Mouse (Mus musculus) testis, adult 2 months (tissue): ENCODE measurements around the gene Dct. TPM values are rescaled to one million over a fixed set of nuclear protein-coding genes. Genes with fewer than 3 reads are reported as not detected.

ENCODE experiments used
- H3K27ac ChIP-seq: fragments of 200-500 bp; 2 replicates; pipeline ENCODE4 v1.5.1; 2012; ENCODE audit warnings: low read depth, low read length; ENCODE audit not compliant: control insufficient read depth, insufficient read depth
- H3K27me3 ChIP-seq: fragments of 200-500 bp; 2 replicates; pipeline ENCODE4 v1.6.1; 2012; ENCODE audit warnings: mild to moderate bottlenecking, low read length, moderate library complexity; ENCODE audit not compliant: control insufficient read depth, insufficient read depth
- H3K36me3 ChIP-seq: fragments of 200-500 bp; 2 replicates; pipeline ENCODE4 v1.6.1; 2012; ENCODE audit warnings: mild to moderate bottlenecking, low read length; ENCODE audit not compliant: control insufficient read depth, insufficient read depth
- H3K4me1 ChIP-seq: fragments of 200-500 bp; 2 replicates; pipeline ENCODE4 v1.6.1; 2012; ENCODE audit warnings: low read length; ENCODE audit not compliant: control insufficient read depth, insufficient read depth
- H3K4me3 ChIP-seq: fragments of 200-500 bp; 2 replicates; pipeline ENCODE4 v1.5.1; 2012; ENCODE audit warnings: low read depth, mild to moderate bottlenecking, low read length, moderate library complexity, mixed read lengths; ENCODE audit not compliant: control insufficient read depth
- CTCF ChIP-seq: fragments of 200-500 bp; IDR thresholded peaks from 2 replicates; pipeline ENCODE4 v1.5.1; 2012; ENCODE audit warnings: low read depth, mild to moderate bottlenecking, inconsistent platforms, low read length, moderate library complexity; ENCODE audit not compliant: control insufficient read depth, insufficient read depth, insufficient replicate concordance
- POLR2A ChIP-seq: fragments of 200-500 bp; IDR thresholded peaks from 2 replicates; pipeline ENCODE4 v1.6.1; 2012; ENCODE audit warnings: low read depth, mild to moderate bottlenecking, inconsistent platforms, low read length, moderate library complexity; ENCODE audit not compliant: control insufficient read depth
- polyA plus RNA-seq: library from polyadenylated mRNA; depleted of rRNA; stranded (reverse); fragments of >200 nt; gene quantifications from 2 replicates; pipeline ENCODE4 v1.2.3, GENCODE M21; 2012; rRNA removed

Gene Dct
- polyA plus RNA-seq, 1 experiment: 5.0 TPM

- Histone ChIP-seq H3K27ac (no peak overlapping the region), H3K27me3 (no peaks in the 10 kb centered on the region), H3K36me3 (no peaks in the 10 kb centered on the region), H3K4me1 (no peaks in the 10 kb centered on the region), H3K4me3 (no peak overlapping the region)
- TF ChIP-seq CTCF (no peak), POLR2A (no peak)
Observed at GRCm38 (mm10) chr14:117972576-117972975, 79.5 kb downstream of the Dct start.

Other genes with a start within 250 kb of the Dct start
- gene Tgds, start 80.5 kb upstream of the Dct start, polyA plus RNA-seq: 3.2 and 3.5 TPM in 2 replicates
- 25.2 and 26.3 TPM in 2 replicates for gene Gpr180, start 84.9 kb upstream of the Dct start, polyA plus RNA-seq
- 0.02 TPM in 1 of 2 replicates, not detected in the other for gene Sox21, start 184.8 kb upstream of the Dct start, polyA plus RNA-seq
- gene Gm9376, start 214.7 kb upstream of the Dct start, polyA plus RNA-seq: not detected in 2 replicates